Mouse (Mus musculus): ENCODE data around the gene Sox5.
A peak's percentile ranks its signal among the peaks of the same experiment; 100 is the strongest.

The Sox5 gene

GRCm38 (mm10) chr6:144042936-144043335 is 738.8 kb downstream of the Sox5 start:
- DNase-seq (ENCODE audit: low read depth): no peak

GRCm38 (mm10) chr6:144041941-144042340 is 739.8 kb downstream of the Sox5 start:
- DNase-seq (ENCODE audit: low read depth): no peak

DNA sequence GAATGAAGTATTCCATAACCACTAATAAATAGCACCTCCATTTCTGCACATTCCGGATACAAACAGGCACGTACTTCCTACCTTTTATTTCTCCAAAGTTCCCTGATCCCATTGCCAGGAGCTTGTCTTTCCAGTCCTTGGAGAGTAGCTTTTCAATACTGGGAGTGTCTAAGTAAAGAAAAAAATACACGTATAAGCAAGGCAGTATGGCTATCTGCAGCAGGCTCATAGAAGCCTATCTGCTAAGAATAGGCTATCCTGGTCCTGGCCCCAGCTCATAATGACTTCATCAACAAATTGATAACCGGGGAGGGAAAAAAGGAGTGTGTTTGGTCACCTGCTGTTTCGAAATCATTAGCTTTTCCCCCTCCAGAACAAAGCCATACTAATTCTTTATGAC is 740.6 kb downstream of the Sox5 start:
- no peak for DNase-seq (ENCODE audit: low read depth)

DNA sequence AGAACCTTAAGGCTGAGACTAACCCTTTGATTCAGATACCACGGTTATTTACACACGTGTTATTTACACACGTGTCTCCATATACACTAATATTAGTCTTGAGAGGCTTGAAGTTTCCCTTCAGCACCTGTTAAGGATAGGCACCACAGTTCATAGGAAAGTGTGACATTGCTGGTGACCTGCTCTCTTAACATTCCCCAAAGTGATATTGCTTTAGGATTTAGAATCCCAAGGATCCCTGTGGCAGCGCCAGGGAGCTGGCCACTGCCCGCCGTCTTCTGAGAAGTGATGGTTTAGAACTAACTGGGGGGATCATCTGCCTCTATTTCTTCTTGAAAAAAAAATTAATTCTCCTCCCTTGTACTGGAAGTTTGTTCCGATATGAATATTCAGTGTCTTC is 741.4 kb downstream of the Sox5 start:
- no peak for DNase-seq (ENCODE audit: low read depth)

DNA sequence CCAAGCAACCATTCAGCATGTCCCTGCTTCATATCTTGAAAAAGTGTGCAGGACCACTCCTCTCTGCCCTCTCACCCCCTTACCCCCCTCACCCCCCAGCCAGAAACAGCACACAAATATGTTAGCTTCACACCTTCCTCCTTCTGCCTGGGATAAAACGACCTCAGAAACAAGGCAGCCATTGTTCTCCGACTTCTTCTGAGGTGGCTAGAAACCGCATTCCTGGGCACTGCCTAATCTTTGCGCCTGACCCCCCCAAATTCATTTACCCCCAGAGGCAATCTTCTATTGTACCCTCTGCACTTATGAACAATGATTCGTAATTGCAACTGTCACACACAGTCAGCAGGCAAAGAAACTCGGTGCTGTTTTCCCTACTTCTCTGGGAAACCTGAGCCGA is 742.6 kb downstream of the Sox5 start:
- DNase-seq (ENCODE audit: low read depth): no peak

DNA sequence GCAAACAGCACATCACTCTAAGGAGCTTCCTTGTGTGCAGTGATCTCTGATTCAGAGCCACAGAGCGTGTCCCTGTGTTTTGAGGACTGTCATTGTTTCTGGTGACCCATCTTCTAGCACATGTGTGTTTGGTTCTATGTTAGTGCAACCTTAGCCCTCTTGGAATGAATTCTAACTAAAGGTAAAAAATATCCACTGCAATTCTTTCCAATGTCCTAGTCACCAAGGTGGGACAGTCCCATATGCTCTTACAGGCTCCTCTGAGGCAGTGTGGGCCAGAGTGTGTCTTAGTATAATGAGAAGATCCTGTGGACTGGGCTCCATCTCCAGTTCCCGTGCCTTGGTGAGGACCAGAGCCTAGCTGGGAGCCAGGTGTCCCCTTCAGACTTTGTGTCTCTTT is 748.6 kb downstream of the Sox5 start:
- no peak for DNase-seq (ENCODE audit: low read depth)

DNA sequence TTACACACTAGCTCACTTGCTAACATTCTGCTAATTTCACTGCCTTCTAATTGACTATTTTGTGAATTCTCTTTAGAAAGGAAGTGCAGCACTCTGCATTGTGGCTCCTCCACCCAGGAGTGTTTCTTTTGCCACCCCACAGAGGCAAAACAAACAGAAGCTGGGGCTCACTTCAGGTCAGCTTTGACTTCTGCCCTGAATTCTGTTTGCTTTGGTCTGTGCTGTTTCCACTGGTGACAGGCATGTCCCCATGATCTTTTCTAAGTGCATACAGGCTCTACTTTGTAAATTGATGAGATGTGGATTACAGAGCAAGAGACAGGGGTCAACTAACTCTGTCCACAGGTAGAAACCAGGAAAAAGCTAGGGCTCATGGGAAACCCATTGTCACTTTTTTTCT is 764.8 kb downstream of the Sox5 start:
- no peak for DNase-seq (ENCODE audit: low read depth)

DNA sequence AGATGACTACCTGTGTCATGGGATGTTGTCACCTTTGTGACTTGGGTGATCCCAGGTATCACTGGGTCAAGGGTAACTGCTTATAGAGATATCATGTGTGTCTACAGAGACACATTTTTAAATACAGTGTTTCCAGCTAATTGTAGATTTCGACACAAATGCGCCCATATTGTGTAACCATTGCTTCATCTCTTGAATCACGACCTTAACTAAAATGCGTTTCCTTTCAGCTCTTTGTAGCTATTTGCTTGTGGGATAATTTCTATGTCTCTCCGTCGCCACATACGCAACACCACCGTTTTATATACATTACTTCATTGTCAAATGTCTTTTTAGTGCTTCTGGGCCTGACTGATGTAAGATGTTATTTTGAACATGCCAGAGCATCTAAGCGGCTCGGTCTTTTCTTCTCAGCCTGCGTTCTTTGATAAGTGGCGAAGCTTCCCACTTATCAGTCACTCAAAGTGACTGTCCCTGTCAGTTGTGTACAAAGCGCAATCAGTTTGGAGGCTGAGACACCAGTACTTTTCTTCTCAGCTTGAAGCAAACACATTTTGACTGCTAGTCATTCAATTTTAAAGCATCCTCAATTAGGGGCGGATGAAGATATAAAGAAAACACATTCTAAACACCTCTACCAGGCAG is 769.8 kb downstream of the Sox5 start:
- DNase-seq (ENCODE audit: low read depth): no peak

DNA sequence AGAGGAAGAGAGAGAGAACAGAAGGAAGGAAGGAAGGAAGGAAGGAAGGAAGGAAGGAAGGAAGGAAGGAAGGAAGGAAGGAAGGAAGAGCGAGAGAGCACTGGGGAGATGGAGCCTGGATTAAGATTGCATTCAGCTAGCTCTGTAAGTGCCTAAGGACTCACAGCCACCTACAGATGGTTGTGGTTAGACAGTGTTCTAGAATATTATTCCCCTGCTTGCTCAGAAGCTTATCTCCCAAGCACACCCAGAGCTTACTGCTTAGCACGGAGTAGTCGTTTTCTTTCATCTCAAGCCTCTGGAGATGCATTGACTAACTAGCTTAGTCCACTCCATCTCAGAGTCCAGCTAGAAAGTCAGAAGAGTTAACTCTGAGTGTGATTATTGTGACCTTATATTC is 770.8 kb downstream of the Sox5 start:
- no peak for DNase-seq (ENCODE audit: low read depth)

DNA sequence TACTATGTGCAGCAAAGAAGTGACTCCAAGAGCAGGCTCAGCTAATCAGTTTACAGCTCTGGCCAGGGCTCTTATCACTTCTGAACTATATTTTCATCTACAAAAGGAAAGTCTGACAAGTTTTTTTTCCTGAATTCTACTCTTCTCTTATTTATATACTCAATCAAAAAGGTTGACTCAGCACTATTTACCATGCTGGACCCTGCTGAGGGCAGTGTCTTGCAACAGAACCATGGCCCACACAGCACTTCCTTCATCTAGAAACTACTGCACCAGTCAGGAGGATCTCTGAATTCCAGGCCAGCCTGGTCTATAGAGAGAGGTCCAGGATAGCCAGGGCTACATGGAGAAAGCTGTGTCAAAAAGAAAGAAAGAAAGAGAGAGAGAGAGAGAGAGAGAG is 771.5 kb downstream of the Sox5 start:
- no peak for DNase-seq (ENCODE audit: low read depth)

DNA sequence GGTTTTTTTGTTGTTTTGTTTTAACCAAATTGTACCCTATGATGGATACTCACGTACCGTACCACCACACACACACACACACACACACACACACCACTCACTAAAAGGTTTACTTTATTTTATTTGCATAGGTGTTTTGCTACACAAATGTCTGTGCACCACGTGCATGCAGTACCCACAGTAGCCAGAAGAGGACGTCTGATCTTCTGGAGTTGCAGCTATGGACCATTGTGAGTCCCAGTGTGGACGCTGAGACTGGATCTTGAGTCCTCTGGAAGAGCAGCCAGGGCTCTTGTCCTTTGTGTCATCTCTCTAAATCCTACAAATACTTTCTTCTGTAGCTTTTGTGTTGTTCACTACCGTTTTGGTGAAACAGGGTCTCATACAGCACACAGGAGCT is 776.6 kb downstream of the Sox5 start:
- DNase-seq (ENCODE audit: low read depth): no peak

DNA sequence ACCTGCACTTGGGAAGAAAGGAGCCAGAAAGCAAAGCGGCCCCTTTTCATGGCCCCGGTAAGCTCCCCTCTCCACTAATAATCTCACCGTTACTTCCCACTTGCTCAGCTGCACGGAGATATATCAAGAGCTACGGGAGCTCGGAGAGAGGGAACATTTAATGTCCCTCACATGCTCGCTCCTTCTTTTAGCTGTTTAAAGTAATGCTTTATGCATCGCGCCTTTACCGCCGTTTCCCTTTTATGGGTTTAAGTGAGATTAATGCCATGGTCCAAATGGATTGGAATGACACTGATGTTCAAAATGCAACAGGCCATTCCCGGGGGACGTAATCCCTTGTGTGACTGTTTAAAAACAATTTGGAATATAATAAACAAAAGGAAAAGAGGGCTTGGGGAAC is 783.6 kb downstream of the Sox5 start:
- no peak for DNase-seq (ENCODE audit: low read depth)

GRCm38 (mm10) chr6:143997616-143998015 is 784.2 kb downstream of the Sox5 start:
- no peak for DNase-seq (ENCODE audit: low read depth)

- DNase-seq (ENCODE audit: low read depth): no peak
Observed at GRCm38 (mm10) chr6:143995046-143995445, 786.7 kb downstream of the Sox5 start.

DNA sequence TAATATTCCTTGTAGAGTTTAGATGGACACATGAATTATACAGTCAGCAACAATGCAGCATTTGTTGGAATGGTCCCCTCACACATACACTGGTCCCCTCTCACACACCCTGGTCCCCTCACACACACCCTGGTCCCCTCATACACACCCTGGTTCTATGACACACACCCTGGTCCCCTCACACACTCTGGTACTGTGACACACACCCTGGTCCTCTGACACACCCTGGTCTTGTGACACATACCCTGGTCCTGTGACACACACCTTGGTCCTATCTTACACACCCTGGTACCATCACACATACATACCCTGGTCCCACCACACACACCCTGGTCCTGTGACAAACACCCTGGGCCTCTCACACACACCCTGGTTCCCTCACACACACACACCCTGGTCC is 794.2 kb downstream of the Sox5 start:
- DNase-seq (ENCODE audit: low read depth): no peak

DNA sequence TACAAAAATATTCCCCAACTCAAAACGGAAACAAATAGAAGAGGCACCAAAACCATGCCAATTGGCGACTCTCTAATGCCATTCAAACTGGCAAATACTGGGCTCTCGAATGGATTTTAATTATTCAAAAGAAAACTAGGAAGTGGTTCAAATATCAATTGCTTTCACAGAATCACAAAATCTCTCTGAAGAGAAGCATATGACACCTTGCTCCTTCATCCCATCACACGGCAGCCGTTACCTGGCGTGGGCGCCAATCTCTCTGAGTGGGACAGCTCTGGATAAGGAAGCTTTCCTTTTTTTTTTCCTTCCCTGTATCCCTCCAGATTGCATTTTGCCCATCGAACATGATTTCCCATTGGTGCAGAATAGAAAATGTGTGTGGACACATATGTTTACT is 801.6 kb downstream of the Sox5 start:
- DNase-seq (ENCODE audit: low read depth): no peak

- no peak for DNase-seq (ENCODE audit: low read depth)
Observed at GRCm38 (mm10) chr6:143967724-143968400, 813.9 kb downstream of the Sox5 start.

- DNase-seq (ENCODE audit: low read depth): no peak
Observed at GRCm38 (mm10) chr6:143960487-143960886, 821.3 kb downstream of the Sox5 start.

DNA sequence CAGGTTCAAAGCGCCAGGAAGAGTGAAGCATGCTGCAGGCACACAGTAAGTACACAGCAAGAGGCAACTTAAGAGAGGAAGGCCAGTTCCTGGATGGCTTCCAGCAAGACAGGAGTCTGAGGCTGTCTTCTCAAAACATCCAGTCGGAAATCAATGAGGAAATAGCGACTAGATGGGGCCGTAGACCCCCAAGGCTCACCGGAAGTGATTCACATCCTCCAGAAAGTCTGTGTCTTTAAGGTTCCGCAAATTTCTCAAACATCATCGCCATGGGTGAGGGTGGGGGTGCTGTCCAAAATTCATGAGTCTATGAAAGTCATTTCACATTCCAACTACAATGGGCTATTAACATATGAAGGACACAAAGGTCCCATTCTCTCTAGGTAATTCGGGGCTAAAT is 821.7 kb downstream of the Sox5 start:
- DNase-seq (ENCODE audit: low read depth): no peak

GRCm38 (mm10) chr6:143958372-143958771 is 823.4 kb downstream of the Sox5 start:
- DNase-seq (ENCODE audit: low read depth): no peak

DNA sequence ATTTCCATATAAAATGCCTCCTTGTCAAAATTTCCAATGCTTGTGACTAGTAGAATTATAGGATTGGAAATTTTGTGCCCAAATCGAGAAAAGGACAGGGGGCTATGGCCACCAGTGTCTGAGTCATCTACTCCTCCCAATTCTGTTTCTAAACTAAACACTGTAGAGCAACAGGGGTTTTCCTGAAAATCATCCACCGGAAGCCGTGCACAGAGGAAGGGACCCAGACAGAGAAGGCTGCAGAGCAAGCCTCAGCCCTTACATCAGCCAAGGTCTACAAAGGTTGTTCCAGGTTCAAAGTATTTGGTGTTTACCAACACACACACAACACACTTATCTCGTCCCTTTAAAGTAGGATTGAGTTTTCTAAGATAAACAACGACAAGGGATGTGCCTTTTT is 824.7 kb downstream of the Sox5 start:
- DNase-seq (ENCODE audit: low read depth): peak; percentile 30

- DNase-seq (ENCODE audit: low read depth): no peak
Observed at GRCm38 (mm10) chr6:143948553-143949308, 833.0 kb downstream of the Sox5 start.

- no peak for DNase-seq (ENCODE audit: low read depth)
Observed at GRCm38 (mm10) chr6:143948071-143948470, 833.7 kb downstream of the Sox5 start.

Data from naive thymus-derived CD4-positive, alpha-beta T cell, adult 2 months (primary cell).